Mouse (Mus musculus) heart, adult 2 months (tissue): ENCODE data around the gene Arl5c.

Source experiments
- CTCF ChIP-seq: fragments of 200-600 bp; IDR thresholded peaks from 2 replicates; pipeline ENCODE4 v1.8.1; 2022; ENCODE audit warnings: antibody characterized with exemption, mild to moderate bottlenecking, moderate library complexity
- EP300 ChIP-seq: fragments of 200-500 bp; IDR thresholded peaks from 2 replicates; pipeline ENCODE4 v1.6.1; 2011; ENCODE audit warnings: low read depth, low read length, control low read depth; ENCODE audit not compliant: insufficient read depth
- POLR2A ChIP-seq: fragments of 200-500 bp; IDR thresholded peaks from 2 replicates; pipeline ENCODE4 v1.6.1; 2011; ENCODE audit warnings: mild to moderate bottlenecking, low read depth, low read length, control low read depth; ENCODE audit not compliant: insufficient read depth

GRCm38 (mm10) chr11:98021118-98021517 is 25.1 kb upstream of the Arl5c start:
- TF ChIP-seq CTCF (no peak), POLR2A (no peak), EP300 (no peak)
